Comparison of ENCODE assay signal across 8 mouse cellular contexts in the genomic region with DNA sequence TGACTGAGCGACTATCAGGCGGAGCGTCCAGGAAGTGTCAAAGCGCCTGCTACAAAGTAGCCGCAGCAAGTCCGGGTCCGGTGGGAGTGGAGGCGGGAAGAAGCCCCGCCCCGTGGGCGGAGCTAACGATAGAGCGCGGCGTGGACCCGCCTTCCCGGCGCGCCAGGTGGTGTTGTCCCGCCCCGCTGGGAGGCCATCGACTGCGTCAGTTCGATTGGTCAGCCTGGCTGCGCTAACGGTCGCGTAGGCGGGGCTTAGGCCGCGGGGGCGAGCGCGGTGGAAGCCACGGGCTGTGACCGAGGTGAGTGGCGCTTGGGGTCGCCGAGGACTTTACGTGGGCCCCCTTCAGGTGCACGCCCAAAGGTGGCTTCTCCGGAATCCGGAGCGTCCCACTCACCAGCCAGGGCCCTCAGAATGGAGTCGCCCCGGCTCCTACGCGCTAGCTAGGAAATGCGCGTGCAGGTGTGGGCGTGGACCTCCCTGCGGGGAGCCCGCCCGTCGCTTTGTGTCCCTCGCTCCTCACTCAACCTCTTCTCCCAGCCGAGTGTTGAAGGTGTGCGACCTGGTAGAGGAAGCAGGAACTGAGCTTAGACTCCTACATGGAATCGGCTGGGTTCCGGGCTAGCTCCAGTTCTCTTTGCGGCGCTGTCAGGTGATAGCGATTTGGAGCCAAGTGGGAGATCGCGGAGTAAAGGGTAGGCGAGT. TPM values are rescaled to one million over a fixed set of nuclear protein-coding genes. Genes with fewer than 3 reads are reported as not detected.
A peak's percentile ranks its signal among the peaks of the same experiment; 100 is the strongest.
DNase-seq lines count a peak whose midpoint lies in the region; ATAC-seq and TF ChIP-seq lines count a peak whose summit lies in the region.

Cep70 (plus strand) TSS at position 178 of the 705 bp plus-strand sequence.

- no peak for TF ChIP-seq EP300 in CH12.LX (IDR thresholded peaks at IDR 0.05; ENCODE audit: low read length)
- TF ChIP-seq EP300 in heart, postnatal 0 days (IDR thresholded peaks at IDR 0.05; ENCODE audit: low read depth), result no peak

- DNase-seq in CH12.LX (ENCODE audit: extremely low read depth), result peak; percentile 94
- peak; percentile 90 for DNase-seq in c-Kit-positive CD71-positive TER-119-negative erythroid progenitor cells, embryonic 14.5 days (ENCODE audit: low read depth)
- DNase-seq in forebrain, embryonic 11.5 days (ENCODE audit: low spot score), result peak; percentile 98
- DNase-seq in heart, postnatal 0 days (ENCODE audit: low spot score), result peak; percentile 93
- DNase-seq in kidney, postnatal 4 days, result peak; percentile 97 to 98

- TF ChIP-seq POLR2A in CH12.LX (IDR thresholded peaks at IDR 0.05; ENCODE audit: low read depth, low read length), result peak; percentile 65; the same call in 1 of the 2 replicates
- TF ChIP-seq POLR2A in testis, adult 2 months (IDR thresholded peaks at IDR 0.05; ENCODE audit: control insufficient read depth, low read depth, low read length), result peak; percentile 95

- in situ Hi-C loops in CH12.LX (cut with MboI; ENCODE audit: low pct_ligation_motif_present, low pct_unique_long_range_greater_than_20kb, low sequenced_read_pairs), result loop anchor here (10.0 kb wide), 1 partner anchor 179 kb away; no protein-coding TSS in a partner anchor

- peak within 1 kb of the TSS; percentile 77 to 80 (median 78) for H3K4me3 ChIP-seq in CH12.LX (replicated peaks in 1 of 3; ENCODE audit: low read depth in 2 of 3, low read length in 2 of 3, poor library complexity in 1 of 3)
- H3K4me3 ChIP-seq in forebrain, embryonic 11.5 days (ENCODE audit: low read depth, low read length), result peak within 1 kb of the TSS; percentile 87
- H3K4me3 ChIP-seq in heart, postnatal 0 days (ENCODE audit: low read depth, low read length), result peak within 1 kb of the TSS; percentile 95
- peak within 1 kb of the TSS; percentile 88 for H3K4me3 ChIP-seq in liver, embryonic 16.5 days (ENCODE audit: low read depth, low read length)
- peak within 1 kb of the TSS; percentile 75 for H3K4me3 ChIP-seq in neural tube, embryonic 13.5 days
- H3K4me3 ChIP-seq in testis, adult 2 months (ENCODE audit: control insufficient read depth, low read depth, low read length), result peak within 1 kb of the TSS; percentile 97

- no peaks in the 10 kb centered on the region for H3K79me2 ChIP-seq in CH12.LX (replicated peaks; ENCODE audit: control insufficient read depth, extremely low read depth, insufficient read depth, poor library complexity, severe bottlenecking)

- WGBS in forebrain, embryonic 11.5 days, result under 1% methylated on average over 66 of the region's 66 CpGs
- whole genome bisulfite sequencing in heart, postnatal 0 days, result under 1% methylated on average over 62 of the region's 66 CpGs
- under 1% methylated on average over 66 of the region's 66 CpGs for WGBS in liver, embryonic 16.5 days (ENCODE audit: insufficient replicate concordance)
- under 1% methylated on average over 66 of the region's 66 CpGs for WGBS in neural tube, embryonic 13.5 days

- H3K36me3 ChIP-seq in CH12.LX (replicated peaks in 1 of 2; ENCODE audit: control insufficient read depth in 1 of 2, insufficient read depth in 1 of 2, low read length in 1 of 2), result peaks cover 0 to 18% of the 10 kb centered on the region in 2 experiments
- H3K36me3 ChIP-seq in forebrain, embryonic 11.5 days (ENCODE audit: control insufficient read depth, insufficient read depth, low read length), result no peaks in the 10 kb centered on the region; the same call in 1 of the 2 replicates
- H3K36me3 ChIP-seq in heart, postnatal 0 days (replicated peaks; ENCODE audit: control insufficient read depth, insufficient read depth, low read length), result 0 out of 2 replicates have a peak, but pooled peaks cover 3% of the 10 kb centered on the region
- 0 out of 2 replicates have a peak, but pooled peaks cover 3% of the 10 kb centered on the region for H3K36me3 ChIP-seq in liver, embryonic 16.5 days (ENCODE audit: control insufficient read depth, insufficient read depth)
- H3K36me3 ChIP-seq in neural tube, embryonic 13.5 days, result peaks cover 19% of the 10 kb centered on the region
- H3K36me3 ChIP-seq in testis, adult 2 months (ENCODE audit: control insufficient read depth, insufficient read depth, low read length), result no peaks in the 10 kb centered on the region

- peaks cover 4% of the 10 kb centered on the region for H3K9me3 ChIP-seq in CH12.LX (replicated peaks; ENCODE audit: low read length)
- H3K9me3 ChIP-seq in forebrain, embryonic 11.5 days (ENCODE audit: control insufficient read depth, low read length), result no peaks in the 10 kb centered on the region
- no peaks in the 10 kb centered on the region for H3K9me3 ChIP-seq in heart, postnatal 0 days (replicated peaks; ENCODE audit: control insufficient read depth, low read length)
- no peaks in the 10 kb centered on the region for H3K9me3 ChIP-seq in liver, embryonic 16.5 days (replicated peaks; ENCODE audit: control insufficient read depth, low read length)
- H3K9me3 ChIP-seq in neural tube, embryonic 13.5 days, result no peaks in the 10 kb centered on the region

- peak within 1 kb of the TSS; percentile 27 for H3K9ac ChIP-seq in CH12.LX (ENCODE audit: insufficient read depth, low read depth)
- H3K9ac ChIP-seq in forebrain, embryonic 11.5 days (ENCODE audit: low read length), result peak within 1 kb of the TSS; percentile 84
- H3K9ac ChIP-seq in heart, postnatal 0 days (replicated peaks; ENCODE audit: low read depth, low read length), result peak within 1 kb of the TSS; percentile 84
- peak within 1 kb of the TSS; percentile 80 for H3K9ac ChIP-seq in liver, embryonic 16.5 days (ENCODE audit: low read depth, low read length)
- peak within 1 kb of the TSS; percentile 85 for H3K9ac ChIP-seq in neural tube, embryonic 13.5 days

- dilution Hi-C loops in CH12.LX (cut with MboI; ENCODE audit: extremely low pct_ligation_motif_present, extremely low pct_unique_long_range_greater_than_20kb, low sequenced_read_pairs), result no loop called here

- H3K4me1 ChIP-seq in CH12.LX (ENCODE audit: control insufficient read depth in 1 of 2, insufficient read depth in 2 of 2), result peaks cover 0 to 24% of the 10 kb centered on the region in 2 experiments; a peak in 2 of 4 replicates
- H3K4me1 ChIP-seq in forebrain, embryonic 11.5 days (replicated peaks; ENCODE audit: control insufficient read depth, insufficient read depth, low read length), result no peaks in the 10 kb centered on the region; the same call in 1 of the 2 replicates
- H3K4me1 ChIP-seq in heart, postnatal 0 days (ENCODE audit: control insufficient read depth, insufficient read depth), result no peaks in the 10 kb centered on the region; the same call in 1 of the 2 replicates
- peaks cover 33% of the 10 kb centered on the region for H3K4me1 ChIP-seq in liver, embryonic 16.5 days (ENCODE audit: control insufficient read depth, low read depth, low read length)
- H3K4me1 ChIP-seq in neural tube, embryonic 13.5 days (replicated peaks), result peaks cover 29% of the 10 kb centered on the region
- peaks cover 2% of the 10 kb centered on the region for H3K4me1 ChIP-seq in testis, adult 2 months (ENCODE audit: control insufficient read depth, insufficient read depth, low read length)

- no peak within 1 kb of the TSS for H3K27ac ChIP-seq in CH12.LX (ENCODE audit: insufficient read depth, low read depth)
- peak within 1 kb of the TSS; percentile 48; the same call in 1 of the 2 replicates for H3K27ac ChIP-seq in forebrain, embryonic 11.5 days (ENCODE audit: low read depth, low read length)
- H3K27ac ChIP-seq in heart, postnatal 0 days (ENCODE audit: low read depth), result peak within 1 kb of the TSS; percentile 62
- H3K27ac ChIP-seq in liver, embryonic 16.5 days (ENCODE audit: low read length), result peak within 1 kb of the TSS; percentile 97
- H3K27ac ChIP-seq in neural tube, embryonic 13.5 days (replicated peaks), result peak within 1 kb of the TSS; percentile 87
- peak within 1 kb of the TSS; percentile 94 for H3K27ac ChIP-seq in testis, adult 2 months (ENCODE audit: control insufficient read depth, insufficient read depth, low read depth, low read length)

- peak within 1 kb of the TSS; percentile 98 for H3K4me2 ChIP-seq in CH12.LX (ENCODE audit: insufficient read depth, low read depth, poor library complexity, severe bottlenecking)
- peak within 1 kb of the TSS; percentile 73 for H3K4me2 ChIP-seq in forebrain, embryonic 11.5 days (ENCODE audit: low read depth, low read length, severe bottlenecking)
- H3K4me2 ChIP-seq in heart, postnatal 0 days (ENCODE audit: low read depth, low read length), result peak within 1 kb of the TSS; percentile 74
- H3K4me2 ChIP-seq in liver, embryonic 16.5 days (ENCODE audit: low read depth, low read length), result peak within 1 kb of the TSS; percentile 67
- H3K4me2 ChIP-seq in neural tube, embryonic 13.5 days, result peak within 1 kb of the TSS; percentile 64

- no peak for TF ChIP-seq CTCF in CH12.LX (conservative IDR thresholded peaks at IDR 0.05 in 1 of 2, IDR thresholded peaks at IDR 0.05 in 1 of 2; ENCODE audit: low read depth in 2 of 2, low read length in 2 of 2)
- no peak for TF ChIP-seq CTCF in heart, postnatal 0 days (IDR thresholded peaks at IDR 0.05; ENCODE audit: low read depth)
- TF ChIP-seq CTCF in testis, adult 2 months (IDR thresholded peaks at IDR 0.05; ENCODE audit: control insufficient read depth, insufficient read depth, insufficient replicate concordance, low read depth, low read length), result no peak

- ATAC-seq in forebrain, embryonic 11.5 days (replicated peaks; ENCODE audit: low FRiP score), result peak; percentile 95
- peak; percentile 98 for ATAC-seq in heart, postnatal 0 days (ENCODE audit: insufficient read depth, low read depth)
- peak; percentile 91 for ATAC-seq in liver, embryonic 16.5 days (ENCODE audit: low read depth)
- ATAC-seq in neural tube, embryonic 13.5 days (ENCODE audit: low read depth), result peak; percentile 94

- TF ChIP-seq RAD21 in CH12.LX (IDR thresholded peaks at IDR 0.05; ENCODE audit: low read depth, low read length), result no peak

- peaks cover 10% of the 10 kb centered on the region for H3K27me3 ChIP-seq in CH12.LX (replicated peaks)
- H3K27me3 ChIP-seq in forebrain, embryonic 11.5 days (ENCODE audit: control insufficient read depth, insufficient read depth, low read length), result no peaks in the 10 kb centered on the region
- H3K27me3 ChIP-seq in heart, postnatal 0 days (ENCODE audit: control insufficient read depth, insufficient read depth, low read length), result no peaks in the 10 kb centered on the region
- no peaks in the 10 kb centered on the region for H3K27me3 ChIP-seq in liver, embryonic 16.5 days (ENCODE audit: control insufficient read depth, insufficient read depth, low read depth, low read length)
- no peaks in the 10 kb centered on the region for H3K27me3 ChIP-seq in neural tube, embryonic 13.5 days
- no peaks in the 10 kb centered on the region for H3K27me3 ChIP-seq in testis, adult 2 months (ENCODE audit: control insufficient read depth, insufficient read depth, low read length)

RNA-seq across cellular contexts. Expression of gene Cep70, which starts in this region (rescaled TPM):
- total RNA-seq in CH12.LX (2012; rRNA removed) (6.5 and 10.2 TPM in 2 replicates), CH12.LX (2014; rRNA removed) (21.8 and 22.9 TPM in 2 replicates)
- 8.8 and 9.7 TPM in 2 replicates for polyA plus RNA-seq in CH12.LX (2012; ENCODE audit: insufficient read length, low read depth)
- polyA plus RNA-seq in forebrain, embryonic 11.5 days (2014; fragmentation: Nextera tagmentation; extraction: Ambion mirVana), result 51.0 and 57.5 TPM in 2 replicates
- 9.2 and 68.0 TPM in 2 replicates for total RNA-seq in heart, postnatal 0 days (2014; rRNA removed; ENCODE audit: low replicate concordance)
- polyA plus RNA-seq in heart, postnatal 0 days (2015; fragmentation: Nextera tagmentation; extraction: Ambion mirVana), result 15.5 and 16.1 TPM in 2 replicates
- 23.9 and 25.5 TPM in 2 replicates for polyA plus RNA-seq in liver, embryonic 16.5 days (2015; fragmentation: Nextera tagmentation; extraction: Ambion mirVana)
- 56.2 and 57.1 TPM in 2 replicates for polyA plus RNA-seq in neural tube, embryonic 13.5 days (2015; fragmentation: Nextera tagmentation; extraction: Ambion mirVana)
- polyA plus RNA-seq in testis, adult 2 months (2012; rRNA removed), result 11.5 and 14.9 TPM in 2 replicates

Comparison
In these comparisons a context has a peak if more than half of its experiments do, and no peak if none do; other contexts are left out.
1. H3K9ac ChIP-seq: peak in every context shown above with its lines; median percentile 85 in neural tube, embryonic 13.5 days; 84 in forebrain, embryonic 11.5 days; 84 in heart, postnatal 0 days; 80 in liver, embryonic 16.5 days; 27 in CH12.LX.